Mouse (Mus musculus): Measurements from ENCODE around the gene Scube1.

DNA sequence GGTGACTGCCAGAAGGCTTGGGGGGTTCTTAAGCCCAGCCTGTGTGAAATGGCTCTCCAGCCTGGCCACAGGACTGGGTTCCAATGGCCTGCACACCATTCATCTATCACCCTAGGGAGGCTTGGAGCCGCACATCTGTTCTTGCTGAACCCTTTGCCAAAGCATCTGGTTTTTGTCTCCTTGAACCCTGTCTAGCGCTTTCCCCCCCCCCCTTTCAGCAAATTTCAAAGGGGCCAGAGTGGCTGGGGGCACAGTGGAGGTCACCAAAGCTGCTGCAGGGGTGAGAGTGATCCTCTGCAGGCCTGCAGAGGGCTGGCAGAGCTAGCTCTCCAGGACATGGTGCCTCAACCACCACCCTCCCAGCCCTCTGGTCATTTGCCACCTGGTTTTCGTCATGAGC is 85.7 kb downstream of the Scube1 start:
- TF ChIP-seq PAX5 (IDR thresholded peaks at IDR 0.05; ENCODE audit: low read length) (no peak), NRF1 (IDR thresholded peaks at IDR 0.05; ENCODE audit: low read depth, low read length) (no peak), POLR2A (IDR thresholded peaks at IDR 0.05; ENCODE audit: low read depth, low read length) (no peak), CTCF (conservative IDR thresholded peaks at IDR 0.05 in 1 of 2, IDR thresholded peaks at IDR 0.05 in 1 of 2; ENCODE audit: low read depth in 2 of 2, low read length in 2 of 2) (no peak), CHD1 (IDR thresholded peaks at IDR 0.05; ENCODE audit: low read depth, low read length) (no peak), E2F4 (IDR thresholded peaks at IDR 0.05; ENCODE audit: insufficient replicate concordance, low read depth, low read length) (no peak)

Data from CH12.LX (cell line).